Mouse (Mus musculus) limb, embryonic 11.5 days (tissue): ENCODE data around the gene Brd2. TPM values are rescaled to one million over a fixed set of nuclear protein-coding genes. Genes with fewer than 3 reads are reported as not detected.

ENCODE experiments used
- ATAC-seq: fragments of 200-750 bp; cut with Nextera tagmentation; 2 replicates; pipeline ENCODE4 v1.8.0; 2017; ENCODE audit warnings: low read depth; ENCODE audit not compliant: insufficient number of reproducible peaks, low FRiP score, low TSS enrichment
- DNase-seq: peaks from one replicate; pipeline ENCODE4 v3.0.0-alpha.2; 2015; ENCODE audit warnings: low spot score
- H3K27ac ChIP-seq: fragments of 300-500 bp; sonication (generic); replicated peaks from 2 replicates; pipeline ENCODE4 v1.5.1; 2014; ENCODE audit warnings: low read depth, mild to moderate bottlenecking, low read length
- H3K27me3 ChIP-seq: fragments of 300-500 bp; sonication (generic); 2 replicates; pipeline ENCODE4 v1.6.1; 2014; ENCODE audit warnings: mild to moderate bottlenecking, low read length, mixed read lengths; ENCODE audit not compliant: control insufficient read depth, insufficient read depth
- H3K36me3 ChIP-seq: fragments of 300-500 bp; sonication (generic); 2 replicates; pipeline ENCODE4 v1.6.1; 2014; ENCODE audit warnings: mild to moderate bottlenecking, low read length, moderate library complexity, mixed read lengths; ENCODE audit not compliant: control insufficient read depth, insufficient read depth
- H3K4me1 ChIP-seq: fragments of 300-500 bp; sonication (generic); 2 replicates; pipeline ENCODE4 v1.6.1; 2014; ENCODE audit warnings: low read length, mixed read lengths; ENCODE audit not compliant: control insufficient read depth, insufficient read depth
- H3K4me2 ChIP-seq: fragments of 300-500 bp; sonication (generic); 2 replicates; pipeline ENCODE4 v1.6.1; 2014; ENCODE audit warnings: low read depth, mild to moderate bottlenecking, moderate library complexity; ENCODE audit not compliant: severe bottlenecking
- H3K4me3 ChIP-seq: fragments of 300-500 bp; sonication (generic); 2 replicates; pipeline ENCODE4 v1.5.1; 2014; ENCODE audit warnings: low read depth, low read length
- H3K9ac ChIP-seq: fragments of 300-500 bp; sonication (generic); 2 replicates; pipeline ENCODE4 v1.6.1; 2014; ENCODE audit warnings: mild to moderate bottlenecking, low read length
- H3K9me3 ChIP-seq: fragments of 300-500 bp; sonication (generic); 2 replicates; pipeline ENCODE4 v1.6.1; 2016; ENCODE audit warnings: low read length; ENCODE audit not compliant: control insufficient read depth
- WGBS: fragments of 180-500 bp; shearing (Covaris S2); extraction: QIAGEN DNeasy Blood & Tissue Kit; methylation state at CpG from one replicate; pipeline ENCODE4 v1.1.7; 2014; 5-methylcytosine and 5-hydroxymethylcytosine counted together
- polyA plus RNA-seq: library from polyadenylated mRNA; unstranded; fragments of >200 nt; fragmentation: Nextera tagmentation; extraction: Ambion mirVana; gene quantifications from 2 replicates; pipeline ENCODE4 v1.2.1, GENCODE M21; 2014

Brd2 gene
- polyA plus RNA-seq, 1 experiment from 2014 or later: 152 TPM

- Histone ChIP-seq H3K9me3 (no peaks in the 10 kb centered on the region), H3K27ac (peak overlapping the region; percentile 100), H3K4me1 (peaks cover 15% of the 10 kb centered on the region), H3K9ac (peak overlapping the region; percentile 98), H3K27me3 (no peaks in the 10 kb centered on the region), H3K4me3 (peak overlapping the region; percentile 99), H3K36me3 (peaks cover 20% of the 10 kb centered on the region), H3K4me2 (peak overlapping the region; percentile 82)
- DNase-seq (no peak), ATAC-seq (peak; percentile 22; the same call in 1 of the 2 replicates)
- WGBS: under 1% methylated on average over 31 of the region's 31 CpGs
Measured at GRCm38 (mm10) chr17:34120814-34121171, 1.6 kb downstream of the Brd2 start.

- peaks cover 25% of the 10 kb centered on the region for H3K36me3 ChIP-seq
- peak; percentile 7; the same call in 1 of the 2 replicates for ATAC-seq
- peak; percentile 90 for DNase-seq
- H3K4me3 ChIP-seq: peak overlapping the region; percentile 99
- peak overlapping the region; percentile 82 for H3K4me2 ChIP-seq
- H3K4me1 ChIP-seq: peaks cover 15% of the 10 kb centered on the region
- H3K9me3 ChIP-seq: no peaks in the 10 kb centered on the region
- H3K27ac ChIP-seq: peak overlapping the region; percentile 100
- H3K9ac ChIP-seq: peak overlapping the region; percentile 98
- 2% methylated on average over 35 of the region's 42 CpGs for WGBS
- H3K27me3 ChIP-seq: no peaks in the 10 kb centered on the region
Measured at GRCm38 (mm10) chr17:34120180-34120723, 2.2 kb downstream of the Brd2 start.

- peaks cover 32% of the 10 kb centered on the region for H3K36me3 ChIP-seq
- H3K4me2 ChIP-seq: peak within 1 kb of the TSS; percentile 97
- ATAC-seq: peak; percentile 62
- DNase-seq: peak; percentile 98
- H3K27me3 ChIP-seq: no peaks in the 10 kb centered on the region
- H3K9ac ChIP-seq: peak within 1 kb of the TSS; percentile 98
- H3K9me3 ChIP-seq: no peaks in the 10 kb centered on the region
- peaks cover 15% of the 10 kb centered on the region for H3K4me1 ChIP-seq
- under 1% methylated on average over 96 of the region's 96 CpGs for WGBS
- H3K4me3 ChIP-seq: peak within 1 kb of the TSS; percentile 99
- peak within 1 kb of the TSS; percentile 100 for H3K27ac ChIP-seq
Measured at GRCm38 (mm10) chr17:34119249-34120179, 2.9 kb downstream of the Brd2 start, which contains the start of gene H2-DMa. TSS of gene H2-DMa (plus strand) at chr17:34119541.

GRCm38 (mm10) chr17:34118873-34119248 lies 3.6 kb downstream of the Brd2 start:
- Histone ChIP-seq H3K9ac (peak overlapping the region; percentile 93), H3K27ac (peak overlapping the region; percentile 100), H3K27me3 (no peaks in the 10 kb centered on the region), H3K4me2 (peak overlapping the region; percentile 97), H3K4me1 (peaks cover 15% of the 10 kb centered on the region), H3K36me3 (peaks cover 38% of the 10 kb centered on the region), H3K9me3 (no peaks in the 10 kb centered on the region), H3K4me3 (peak overlapping the region; percentile 99)
- no peak for DNase-seq
- WGBS: under 1% methylated on average over 38 of the region's 38 CpGs
- no peak; the same call in 1 of the 2 replicates for ATAC-seq

GRCm38 (mm10) chr17:34118113-34118872 lies 4.1 kb downstream of the Brd2 start:
- H3K9me3 ChIP-seq: no peaks in the 10 kb centered on the region
- peak overlapping the region; percentile 100 for H3K27ac ChIP-seq
- under 1% methylated on average over 60 of the region's 67 CpGs for WGBS
- H3K27me3 ChIP-seq: no peaks in the 10 kb centered on the region
- peak overlapping the region; percentile 93 for H3K9ac ChIP-seq
- ATAC-seq: no peak
- peak overlapping the region; percentile 97 for H3K4me2 ChIP-seq
- H3K36me3 ChIP-seq: peaks cover 43% of the 10 kb centered on the region
- H3K4me3 ChIP-seq: peak overlapping the region; percentile 99
- peaks cover 11% of the 10 kb centered on the region for H3K4me1 ChIP-seq
- DNase-seq: peak; percentile 51

- Histone ChIP-seq H3K27ac (no peak overlapping the region; the same call in 1 of the 2 replicates), H3K9ac (peak overlapping the region; percentile 93), H3K4me1 (peaks cover 11% of the 10 kb centered on the region), H3K9me3 (no peaks in the 10 kb centered on the region), H3K4me3 (peak overlapping the region; percentile 99), H3K27me3 (no peaks in the 10 kb centered on the region), H3K36me3 (peaks cover 48% of the 10 kb centered on the region), H3K4me2 (peak overlapping the region; percentile 97)
- no peak for DNase-seq
- ATAC-seq: no peak
- WGBS: 3% methylated on average over 5 of the region's 5 CpGs
Measured at GRCm38 (mm10) chr17:34117421-34118112, 4.9 kb downstream of the Brd2 start.

GRCm38 (mm10) chr17:34116736-34117370 lies 5.6 kb downstream of the Brd2 start:
- ATAC-seq (no peak), DNase-seq (no peak)
- H3K4me3 ChIP-seq: peak overlapping the region; percentile 99
- peak overlapping the region; percentile 59 for H3K9ac ChIP-seq
- 41% methylated on average over 7 of the region's 7 CpGs for WGBS
- H3K36me3 ChIP-seq: peaks cover 55% of the 10 kb centered on the region
- peaks cover 11% of the 10 kb centered on the region for H3K4me1 ChIP-seq
- no peaks in the 10 kb centered on the region for H3K27me3 ChIP-seq
- H3K27ac ChIP-seq: no peak overlapping the region
- H3K4me2 ChIP-seq: peak overlapping the region; percentile 97
- H3K9me3 ChIP-seq: no peaks in the 10 kb centered on the region
